Mouse (Mus musculus) adrenal gland, postnatal 36 days (tissue): ENCODE data around the gene Ptk7. TPM values are rescaled to one million over a fixed set of nuclear protein-coding genes. Genes with fewer than 3 reads are reported as not detected.

Experiments used
- DNase-seq, 2 experiments: peaks; one replicate each; pipeline ENCODE4 v3.0.0; 2021; ENCODE audit warnings: mixed read lengths in 1 of 2
- long read RNA-seq, 2 experiments: library from polyadenylated mRNA; stranded (forward); transcript quantifications; one replicate each; pipeline ENCODE4 v2.0.0; 2021; ENCODE audit warnings: borderline sequencing depth in 2 of 2
- total RNA-seq, 2 experiments: library from RNA; stranded (reverse); gene quantifications; 2 replicates each; pipeline ENCODE4 v1.2.3; 2021

The Ptk7 gene
- 10 to 100 TPM in 1 of 2 experiments, 1 to 10 TPM in 1; 6.8 to 11.7 TPM for total RNA-seq
- long read RNA-seq, experiment 1, full-length matches to known transcripts: 6 of 9 reads
- long read RNA-seq, experiment 1, partial matches to known transcripts: 3 of 9 reads
- long read RNA-seq, experiment 1, other reads (novel, unspliced or antisense): 0 of 9 reads
- long read RNA-seq, experiment 2, full-length matches to known transcripts: 1 of 3 reads
- long read RNA-seq, experiment 2, partial matches to known transcripts: 1 of 3 reads
- long read RNA-seq, experiment 2, other reads (novel, unspliced or antisense): 1 of 3 reads

GRCm38 (mm10) chr17:46628791-46629684 lies at the start of gene Ptk7:
Gene Ptk7 (minus strand): TSS chr17:46629504.
- DNase-seq: peak; percentile 65 to 81

DNA sequence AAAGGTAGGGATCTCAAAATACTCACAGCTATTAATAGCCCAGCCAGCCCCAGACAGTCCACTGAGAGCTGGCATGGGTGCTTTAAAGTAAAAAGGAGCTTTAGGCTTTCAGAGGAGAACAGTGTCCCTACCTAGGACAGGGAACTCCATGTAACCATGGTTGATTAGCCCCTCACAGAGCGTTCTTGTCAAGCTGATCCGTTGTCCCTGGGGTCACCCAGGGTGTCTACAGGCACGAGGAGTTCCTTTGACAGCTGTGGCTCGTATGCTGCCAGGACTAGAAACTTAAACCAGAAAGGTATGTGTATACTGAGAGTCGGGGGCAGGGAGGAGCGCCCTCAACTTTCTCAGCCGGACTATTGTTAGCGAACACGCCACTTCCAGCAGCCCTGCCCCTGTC lies 49.6 kb upstream of the Ptk7 start:
- DNase-seq: no peak

- DNase-seq: no peak
Measured at GRCm38 (mm10) chr17:46678416-46678815, 49.1 kb upstream of the Ptk7 start, which contains the start of gene Mea1. Gene Mea1 (plus strand): TSS chr17:46678793.

- DNase-seq: peak in 1 of 2 experiments; percentile 20
Measured at GRCm38 (mm10) chr17:46674530-46675283, 45.4 kb upstream of the Ptk7 start.

DNA sequence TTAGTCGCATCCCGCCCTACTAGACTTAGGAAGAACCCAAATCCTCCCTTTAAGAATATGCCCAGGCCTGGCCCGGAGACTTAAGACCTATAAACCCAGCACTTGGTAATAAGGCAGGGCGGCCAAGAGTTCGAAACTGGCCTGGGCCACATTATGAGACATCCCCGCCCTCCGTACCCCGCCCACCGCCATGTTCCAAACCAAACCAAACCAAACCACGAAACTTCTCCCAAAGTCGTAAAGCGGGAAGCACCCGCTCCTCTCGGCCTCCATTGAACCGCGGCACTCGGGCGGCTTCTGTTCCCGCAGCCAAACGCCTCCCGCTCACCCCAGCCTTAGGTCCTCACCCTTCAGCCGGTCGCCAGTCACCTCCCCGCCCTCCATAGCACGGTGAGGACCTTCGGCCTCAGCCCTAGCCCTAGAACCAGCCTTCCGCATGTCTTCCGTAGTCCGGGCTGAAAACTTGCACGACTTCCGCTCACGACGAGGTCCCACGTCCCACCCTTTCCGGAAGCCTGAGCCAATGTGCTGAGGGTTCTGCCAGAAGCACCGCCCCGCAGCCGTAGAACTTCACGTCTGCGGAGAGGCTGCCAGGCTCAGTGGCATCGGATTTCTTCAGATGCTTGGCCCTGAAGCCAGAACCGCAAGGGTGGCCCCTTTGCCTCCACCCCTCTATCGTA lies 44.7 kb upstream of the Ptk7 start, which contains the start of gene Rrp36:
Gene Rrp36, minus strand, starts transcription at position 503 of the 680 bp plus-strand sequence.
- DNase-seq: peak; percentile 95

- DNase-seq: no peak
Measured at GRCm38 (mm10) chr17:46669911-46670310, 40.6 kb upstream of the Ptk7 start.

GRCm38 (mm10) chr17:46667712-46668111 lies 38.4 kb upstream of the Ptk7 start:
- peak; percentile 44 to 53 for DNase-seq

DNA sequence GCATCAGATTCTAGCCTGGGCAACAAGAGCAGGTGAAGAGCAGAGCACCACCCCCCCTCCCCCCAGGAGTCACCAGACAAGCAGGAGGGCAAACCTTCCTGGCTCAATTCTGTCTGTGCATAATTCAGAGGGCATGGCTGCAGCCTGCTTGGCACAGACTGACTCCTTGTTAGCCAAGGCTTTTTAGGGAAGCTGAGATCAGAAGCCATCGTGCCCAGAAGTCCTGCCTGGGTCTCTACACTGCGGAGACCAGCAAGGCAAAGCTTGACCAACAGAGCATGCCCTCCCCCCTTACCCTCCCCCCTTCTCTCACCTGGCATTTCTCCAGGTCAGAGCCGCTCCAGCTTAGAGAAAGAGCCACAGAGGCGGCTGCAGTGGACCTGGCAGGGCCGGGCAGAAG lies 33.4 kb upstream of the Ptk7 start:
- no peak for DNase-seq

GRCm38 (mm10) chr17:46661981-46662380 lies 32.7 kb upstream of the Ptk7 start:
- no peak for DNase-seq

- DNase-seq: no peak
Measured at GRCm38 (mm10) chr17:46661351-46661750, 32.0 kb upstream of the Ptk7 start.

GRCm38 (mm10) chr17:46656054-46656453 lies 26.8 kb upstream of the Ptk7 start:
- no peak for DNase-seq

GRCm38 (mm10) chr17:46651755-46652547 lies 22.6 kb upstream of the Ptk7 start:
- DNase-seq: no peak

- DNase-seq: no peak
Measured at GRCm38 (mm10) chr17:46651292-46651691, 22.0 kb upstream of the Ptk7 start.

GRCm38 (mm10) chr17:46650232-46651031 lies 21.1 kb upstream of the Ptk7 start, which contains the start of gene Cul7:
Gene Cul7 (plus strand): TSS chr17:46650337.
- DNase-seq: peak; percentile 95 to 96

- peak in 1 of 2 experiments; percentile 40 for DNase-seq
Measured at GRCm38 (mm10) chr17:46649811-46650210, 20.5 kb upstream of the Ptk7 start.

DNA sequence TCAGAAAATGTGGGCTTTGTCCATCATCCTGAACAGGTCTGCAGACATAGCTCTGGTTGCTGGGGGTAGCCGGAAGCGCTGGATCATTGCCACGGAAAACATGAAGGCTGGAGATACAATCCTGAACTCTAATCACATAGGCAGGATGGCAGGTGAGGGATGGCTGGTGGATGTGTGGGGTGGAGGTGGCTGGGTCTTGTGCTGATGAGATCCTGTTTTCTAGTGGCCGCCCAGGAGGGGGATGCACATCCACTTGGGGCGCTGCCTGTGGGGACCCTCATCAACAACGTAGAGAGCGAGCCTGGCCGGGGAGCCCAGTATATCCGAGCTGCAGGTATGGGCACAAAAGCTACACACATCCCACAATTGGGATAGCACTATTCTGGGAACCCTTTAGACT lies 19.1 kb upstream of the Ptk7 start:
- no peak for DNase-seq

GRCm38 (mm10) chr17:46647279-46647678 lies 18.0 kb upstream of the Ptk7 start:
- no peak for DNase-seq

- DNase-seq: no peak
Measured at GRCm38 (mm10) chr17:46646322-46646662, 17.0 kb upstream of the Ptk7 start.

- peak; percentile 95 to 98 for DNase-seq
Measured at GRCm38 (mm10) chr17:46645561-46646321, 16.4 kb upstream of the Ptk7 start, which contains the start of the genes Klc4 and Mrpl2. Gene Klc4 (minus strand): TSS chr17:46646022. Gene Mrpl2 (plus strand): TSS chr17:46646229.
